Mouse (Mus musculus) cerebellum, adult 18-20 months (tissue): ENCODE measurements around the gene Plxna4.

Experiments
- DNase-seq, 2 experiments: peaks; one replicate each; pipeline ENCODE4 v3.0.0; 2021

Plxna4 gene

DNA sequence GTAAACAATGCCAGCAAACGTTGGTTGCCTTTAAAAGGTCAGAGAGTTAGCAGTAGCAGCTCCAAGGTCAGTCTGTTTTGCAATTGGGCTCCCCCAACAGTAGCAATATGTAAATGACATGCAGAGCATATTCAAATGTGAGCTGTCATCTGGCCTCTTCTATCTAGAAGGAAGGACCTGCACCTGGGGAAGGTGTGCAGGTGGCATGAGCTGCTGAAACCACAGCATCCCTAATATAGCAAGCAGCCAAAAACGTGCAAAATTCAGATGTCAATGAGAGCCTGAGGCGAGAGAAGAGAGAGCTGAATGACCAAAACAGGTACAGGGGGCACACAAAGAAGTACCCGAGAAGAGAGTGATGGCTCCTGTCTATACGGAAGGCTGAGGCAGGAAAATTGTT, 118.8 kb downstream of the Plxna4 start:
- no peak for DNase-seq

- no peak for DNase-seq
These were observed 122.9 kb downstream of the Plxna4 start for GRCm38 (mm10) chr6:32465129-32465528.

DNA sequence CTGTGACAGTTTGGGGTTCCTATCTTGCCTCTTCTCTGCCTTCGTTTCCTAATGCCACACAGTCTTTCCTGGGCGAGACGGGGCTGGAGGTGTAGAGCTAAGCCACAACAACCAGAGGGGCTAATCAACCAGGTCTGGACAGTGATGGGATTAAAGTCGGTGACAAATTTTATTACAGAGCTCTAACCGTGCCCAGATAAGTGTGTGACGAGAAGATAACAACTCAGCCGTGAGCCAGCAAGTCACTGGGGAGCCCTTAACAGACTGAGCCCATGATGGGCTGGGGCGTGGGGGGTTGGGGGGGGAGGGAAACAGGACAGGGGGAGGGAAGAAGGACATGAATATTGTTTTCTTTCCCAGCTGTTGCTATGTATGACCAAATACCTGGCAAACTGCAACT, 123.4 kb downstream of the Plxna4 start:
- DNase-seq, result no peak

- DNase-seq, result no peak
These were observed 123.9 kb downstream of the Plxna4 start for GRCm38 (mm10) chr6:32464046-32464445.

GRCm38 (mm10) chr6:32460400-32460799, 127.6 kb downstream of the Plxna4 start:
- no peak for DNase-seq

DNA sequence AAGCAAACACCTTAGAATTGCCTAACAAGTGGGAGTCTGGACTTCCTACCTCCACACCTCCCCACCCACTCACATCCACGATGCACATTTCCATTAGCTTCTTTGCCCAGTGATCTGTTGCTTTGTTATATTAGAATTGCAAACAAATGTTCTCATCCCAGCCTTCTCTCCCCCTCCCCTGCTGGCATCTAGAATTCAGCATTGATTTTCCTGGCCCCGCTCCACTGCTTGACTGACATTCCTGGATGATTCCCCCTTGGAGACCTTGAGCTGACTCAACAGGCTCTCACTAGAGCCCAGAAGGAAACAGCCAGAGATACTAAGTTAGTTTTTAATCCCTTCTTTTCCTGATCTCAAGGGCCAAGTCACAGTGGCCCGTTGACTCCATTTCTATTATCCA, 131.4 kb downstream of the Plxna4 start:
- DNase-seq, result no peak

DNA sequence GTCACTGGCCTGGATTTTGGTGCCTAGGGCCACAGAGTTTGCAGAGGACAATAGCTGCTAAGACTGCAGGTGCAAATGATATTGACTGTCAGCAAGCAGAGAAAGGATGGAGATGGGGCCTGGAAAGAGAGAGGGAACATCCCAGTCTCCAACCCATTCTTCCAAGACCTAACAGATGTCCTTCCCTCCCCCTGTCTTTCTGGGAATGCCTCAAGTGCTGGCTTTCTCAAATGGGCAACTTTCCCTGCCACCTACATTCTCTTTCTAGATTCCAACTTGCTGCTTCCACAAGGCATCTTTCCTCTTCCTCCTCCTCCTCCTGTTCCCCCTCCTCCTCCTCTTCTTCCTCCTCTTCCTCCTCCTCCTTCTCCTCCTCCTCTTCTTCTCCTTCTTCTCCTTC, 136.1 kb downstream of the Plxna4 start:
- no peak for DNase-seq

GRCm38 (mm10) chr6:32449237-32449963, 138.6 kb downstream of the Plxna4 start:
- DNase-seq, result no peak

- no peak for DNase-seq
These were observed 139.2 kb downstream of the Plxna4 start for GRCm38 (mm10) chr6:32448787-32449186.

DNA sequence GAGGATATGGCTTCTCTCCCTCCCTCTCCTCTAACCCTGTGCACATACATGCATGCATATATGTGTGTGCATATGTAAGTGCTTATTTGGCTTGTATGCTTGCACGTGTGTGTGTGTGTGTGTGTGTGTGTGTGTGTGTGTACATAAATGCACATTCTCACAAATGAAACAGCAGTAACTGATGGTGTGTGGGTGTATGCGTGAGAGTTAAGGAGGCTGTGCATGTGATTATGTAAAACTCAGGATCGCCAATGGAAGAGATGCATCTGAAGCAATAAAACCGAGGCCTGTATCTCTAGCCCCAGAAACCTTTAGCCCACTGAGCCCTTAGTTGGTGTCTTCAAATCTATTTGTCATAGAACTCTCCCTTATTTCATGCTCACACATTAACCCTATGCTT, 141.7 kb downstream of the Plxna4 start:
- DNase-seq, result no peak

DNA sequence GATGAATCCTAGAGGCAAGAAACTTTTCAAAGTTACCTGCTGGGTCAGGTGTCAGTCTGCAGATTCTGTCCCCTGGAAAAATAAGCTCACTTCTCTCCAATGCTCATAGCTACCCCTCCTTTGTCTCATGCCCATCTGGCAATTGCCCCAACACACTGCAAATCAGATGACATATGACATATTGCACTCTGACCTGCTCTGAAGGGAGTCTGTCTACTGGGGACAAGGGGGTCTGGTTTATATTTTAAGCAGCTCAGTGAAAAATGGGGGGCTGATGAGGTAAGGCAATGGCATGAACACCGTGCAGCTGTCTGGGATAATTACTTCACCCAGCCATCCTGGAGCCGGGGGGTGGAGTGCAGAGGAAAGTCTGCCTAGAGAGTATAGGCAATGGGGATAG, 142.7 kb downstream of the Plxna4 start:
- no peak for DNase-seq

DNA sequence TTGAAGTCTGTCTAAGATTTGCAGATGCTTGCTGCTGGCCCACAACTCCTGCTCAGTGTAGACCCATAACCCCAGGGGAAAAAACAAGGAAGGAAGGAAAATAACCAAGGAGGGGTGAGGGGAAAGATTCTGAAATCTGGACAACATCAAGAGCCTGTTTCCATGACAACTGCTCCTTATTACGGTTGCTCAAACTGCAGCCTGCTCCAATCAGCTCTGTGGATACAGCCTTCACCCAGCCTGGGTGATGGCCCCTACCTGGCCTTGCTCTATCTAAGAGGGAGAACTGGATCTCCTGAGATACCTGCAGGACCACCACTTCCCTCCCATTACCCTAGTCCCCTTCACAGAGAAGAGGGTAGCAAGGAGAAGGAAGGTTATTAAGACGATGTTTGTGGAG, 143.6 kb downstream of the Plxna4 start:
- no peak for DNase-seq

GRCm38 (mm10) chr6:32443679-32444078, 144.3 kb downstream of the Plxna4 start:
- no peak for DNase-seq

DNA sequence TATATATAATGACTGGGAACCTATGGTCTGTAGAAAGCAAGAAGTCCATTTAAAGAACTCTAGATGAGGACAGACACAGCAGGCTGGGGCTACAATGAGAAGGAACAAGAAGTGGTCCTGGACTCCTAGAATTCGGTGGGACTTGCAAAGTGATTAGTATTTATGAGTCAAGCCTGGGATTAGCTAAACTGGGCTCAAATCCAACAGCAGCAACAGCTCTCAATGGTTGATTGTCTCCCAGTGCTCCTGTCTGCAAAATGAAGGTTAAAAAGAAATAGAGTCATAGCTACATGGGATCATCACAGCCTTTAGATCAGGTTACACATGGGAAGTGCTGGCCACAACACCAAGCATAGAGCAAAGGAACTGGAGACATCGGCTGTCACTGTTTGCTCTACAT, 148.6 kb downstream of the Plxna4 start:
- no peak for DNase-seq

- no peak for DNase-seq
These were observed 150.8 kb downstream of the Plxna4 start for GRCm38 (mm10) chr6:32437219-32437618.

- no peak for DNase-seq
These were observed 164.9 kb downstream of the Plxna4 start for GRCm38 (mm10) chr6:32423124-32423523.

DNA sequence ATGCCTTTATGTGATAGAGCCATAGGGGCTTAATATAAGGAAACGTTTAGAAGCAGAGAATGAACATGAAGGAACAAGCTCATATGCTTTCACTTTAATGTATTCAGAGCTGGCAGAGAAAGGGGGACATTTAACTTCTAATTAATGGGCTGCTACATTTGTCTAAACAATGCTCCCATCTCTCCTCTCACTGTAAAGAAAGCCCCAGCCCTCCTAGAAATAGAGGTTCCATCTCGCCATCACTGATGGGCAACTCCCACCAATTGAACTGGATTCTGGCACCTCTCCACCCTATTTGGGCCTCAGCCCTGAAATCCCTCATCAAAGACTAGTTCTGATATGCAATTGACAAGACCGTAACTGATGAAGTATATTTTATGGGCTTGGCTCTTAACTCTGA, 167.4 kb downstream of the Plxna4 start:
- DNase-seq, result no peak

GRCm38 (mm10) chr6:32417351-32417750, 170.6 kb downstream of the Plxna4 start:
- no peak for DNase-seq

GRCm38 (mm10) chr6:32411325-32411724, 176.7 kb downstream of the Plxna4 start:
- DNase-seq, result no peak

DNA sequence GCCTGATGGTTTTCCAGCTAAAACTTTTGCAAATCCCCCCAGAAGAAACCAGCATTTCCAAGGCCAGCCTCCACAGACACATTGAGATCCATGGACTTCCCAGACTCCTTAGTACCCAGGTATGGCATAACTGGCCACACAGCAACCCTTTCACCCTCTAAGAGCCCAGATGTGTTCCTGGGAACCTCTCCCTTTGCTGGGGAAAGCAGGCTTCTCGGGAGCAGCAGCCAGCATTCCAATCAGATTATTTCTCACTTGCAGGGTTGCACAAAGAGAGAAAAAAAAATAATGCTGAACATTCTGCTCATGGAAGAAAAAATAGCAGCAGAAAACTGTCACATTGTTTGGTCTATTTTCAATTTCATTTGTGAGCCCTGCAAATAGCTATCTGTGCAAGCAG, 178.4 kb downstream of the Plxna4 start:
- DNase-seq, result no peak

DNA sequence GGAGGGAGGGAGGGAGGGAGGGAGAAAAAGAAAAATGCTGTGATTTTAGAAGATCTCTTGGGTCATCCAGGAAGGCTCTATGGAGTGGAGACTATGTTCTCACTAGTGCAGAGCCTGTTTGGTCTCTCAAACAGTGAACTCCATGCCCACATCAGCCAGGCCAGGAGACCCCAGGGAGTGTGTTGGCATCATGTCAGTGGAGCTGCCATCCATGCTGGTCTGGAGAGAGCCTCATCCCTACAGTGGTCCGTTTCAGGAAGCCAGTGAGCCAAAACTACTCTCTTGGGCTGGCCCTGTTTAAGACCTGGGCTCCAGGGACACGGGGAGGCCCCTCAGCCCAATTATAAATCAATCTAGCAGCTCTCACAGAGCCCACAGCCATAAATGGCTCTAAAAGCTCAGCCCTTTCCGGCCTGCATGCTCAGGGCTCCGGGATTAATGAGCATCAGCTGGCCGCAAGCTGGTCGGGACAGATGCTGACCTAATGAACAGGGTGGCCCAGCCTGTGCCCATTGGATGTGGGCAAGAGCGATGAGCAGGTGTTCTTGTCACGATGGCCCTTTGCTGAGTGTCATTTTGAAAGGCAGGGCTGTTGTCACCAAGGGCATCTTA, 180.3 kb downstream of the Plxna4 start:
- no peak for DNase-seq

GRCm38 (mm10) chr6:32406316-32407095, 181.5 kb downstream of the Plxna4 start:
- no peak for DNase-seq

DNA sequence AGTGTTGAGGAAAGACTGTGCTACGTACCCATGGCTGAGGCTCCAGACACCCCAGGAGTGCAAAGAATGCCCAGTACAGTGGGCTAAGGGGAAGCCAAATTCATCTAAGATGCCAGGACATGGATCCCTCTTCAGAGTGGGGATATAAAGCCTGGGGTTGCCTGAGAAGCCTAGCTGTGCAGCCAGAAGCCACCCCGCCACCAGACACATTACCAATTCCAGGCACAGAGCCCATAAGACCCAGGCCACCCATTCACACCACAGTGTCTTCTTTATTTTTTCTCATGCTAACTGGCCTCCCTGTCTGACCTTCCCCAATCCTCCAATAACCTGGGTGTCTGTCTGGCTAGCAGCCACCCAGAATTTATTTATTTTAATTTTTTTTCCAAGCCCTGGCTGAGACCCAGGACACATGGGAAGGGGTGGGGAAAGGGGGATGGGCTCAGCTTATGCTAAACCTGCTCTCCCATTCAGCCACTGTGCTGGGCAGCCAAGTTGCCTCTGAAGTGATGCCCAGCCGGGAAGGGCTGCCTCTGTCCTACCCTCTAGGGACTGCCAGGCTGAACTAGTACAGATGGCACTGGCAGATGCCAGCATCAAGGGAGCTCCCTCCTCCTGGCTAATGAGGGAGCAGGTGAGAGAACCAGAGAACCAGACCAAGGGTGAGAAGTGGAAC, 185.3 kb downstream of the Plxna4 start:
- DNase-seq, result peak; percentile 58 to 67
